8 mouse cellular contexts compared by ENCODE assay signal in the genomic region with DNA sequence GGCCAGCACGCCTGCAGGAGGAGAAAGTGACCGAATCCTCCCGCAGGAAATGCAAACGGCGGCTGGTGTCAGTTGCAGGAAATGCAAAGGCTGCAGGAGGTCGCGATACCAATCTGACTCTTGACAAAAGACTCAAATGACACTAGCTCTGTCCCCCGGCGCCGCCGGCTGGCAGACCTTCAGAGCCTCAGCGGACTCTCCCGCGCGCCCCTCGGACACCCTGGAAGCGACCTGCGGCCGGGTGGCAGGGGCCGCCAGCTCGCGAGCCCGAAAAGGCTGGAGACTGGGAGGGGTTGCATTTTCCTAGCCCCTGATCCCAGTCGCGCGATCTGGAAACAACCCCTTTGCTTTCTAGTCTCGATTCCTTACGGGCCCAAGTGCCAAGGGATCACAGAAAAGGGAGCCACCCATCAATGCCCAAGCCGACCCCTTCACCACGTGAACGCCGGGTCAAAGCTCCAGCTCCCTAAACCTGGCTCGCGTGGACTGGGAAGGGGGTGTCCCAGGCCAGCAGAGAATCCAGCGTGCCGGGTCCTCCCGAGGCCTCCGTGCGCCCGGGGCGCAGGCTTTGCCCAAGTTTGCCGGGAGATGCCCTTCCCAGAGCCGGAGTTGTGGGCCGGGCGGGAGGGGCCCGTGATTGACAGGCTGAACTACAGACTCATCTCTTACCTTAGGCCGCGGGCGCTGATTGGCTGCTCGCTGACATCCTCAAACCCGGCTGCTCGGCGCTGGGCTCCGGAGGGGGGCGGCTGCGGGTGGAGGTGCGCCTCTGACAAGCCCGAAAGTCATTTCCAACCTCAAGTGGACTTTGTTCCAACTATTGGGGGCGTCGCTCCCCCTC. TPM values are rescaled to one million over a fixed set of nuclear protein-coding genes. Genes with fewer than 3 reads are reported as not detected.
DNase-seq lines count a peak whose midpoint lies in the region; ATAC-seq and TF ChIP-seq lines count a peak whose summit lies in the region.

A gene (plus strand): TSS at position 764 of the 841 bp plus-strand sequence.

- no peak for TF ChIP-seq EP300 in liver, postnatal 0 days (IDR thresholded peaks at IDR 0.05; ENCODE audit: low read depth)

- H3K4me1 ChIP-seq in kidney, embryonic 15.5 days: peaks cover 39% of the 10 kb centered on the region
- peaks cover 22% of the 10 kb centered on the region for H3K4me1 ChIP-seq in forebrain, embryonic 16.5 days (replicated peaks; ENCODE audit: control insufficient read depth, insufficient read depth, low read length)
- peaks cover 5% of the 10 kb centered on the region; the same call in 1 of the 2 replicates for H3K4me1 ChIP-seq in liver, postnatal 0 days (ENCODE audit: insufficient read depth)

- peak within 1 kb of the TSS; percentile 29 for H3K4me3 ChIP-seq in kidney, embryonic 15.5 days (replicated peaks)
- H3K4me3 ChIP-seq in forebrain, embryonic 16.5 days (replicated peaks; ENCODE audit: low read length): peak within 1 kb of the TSS; percentile 40
- H3K4me3 ChIP-seq in liver, postnatal 0 days (ENCODE audit: low read depth, low read length): peak within 1 kb of the TSS; percentile 15; the same call in 1 of the 2 replicates

- no peaks in the 10 kb centered on the region for H3K36me3 ChIP-seq in kidney, embryonic 15.5 days
- no peaks in the 10 kb centered on the region for H3K36me3 ChIP-seq in forebrain, embryonic 16.5 days (ENCODE audit: control insufficient read depth, insufficient read depth)
- H3K36me3 ChIP-seq in liver, postnatal 0 days (replicated peaks; ENCODE audit: insufficient read depth, low read length): no peaks in the 10 kb centered on the region

- 0% methylated on average over 60 of the region's 60 CpGs for WGBS in kidney, embryonic 15.5 days
- WGBS in forebrain, embryonic 16.5 days: under 1% methylated on average over 59 of the region's 60 CpGs
- under 1% methylated on average over 60 of the region's 60 CpGs for WGBS in liver, postnatal 0 days (ENCODE audit: insufficient replicate concordance)

- peaks cover 98% of the 10 kb centered on the region for H3K27me3 ChIP-seq in kidney, embryonic 15.5 days
- H3K27me3 ChIP-seq in forebrain, embryonic 16.5 days (replicated peaks; ENCODE audit: control insufficient read depth, insufficient read depth, low read length): peaks cover 68% of the 10 kb centered on the region
- peaks cover 81% of the 10 kb centered on the region for H3K27me3 ChIP-seq in liver, postnatal 0 days (ENCODE audit: insufficient read depth, low read length)

- no peak for TF ChIP-seq CTCF in liver, postnatal 0 days (IDR thresholded peaks at IDR 0.05; ENCODE audit: low read depth)

- no peak for ATAC-seq in kidney, embryonic 15.5 days (replicated peaks; ENCODE audit: low FRiP score)
- ATAC-seq in forebrain, embryonic 16.5 days: peak; percentile 58; the same call in 1 of the 2 replicates
- no peak for ATAC-seq in liver, postnatal 0 days

- H3K4me2 ChIP-seq in kidney, embryonic 15.5 days: peak within 1 kb of the TSS; percentile 53
- peak within 1 kb of the TSS; percentile 61 for H3K4me2 ChIP-seq in forebrain, embryonic 16.5 days (ENCODE audit: low read length)
- no peak within 1 kb of the TSS; the same call in 1 of the 2 replicates for H3K4me2 ChIP-seq in liver, postnatal 0 days (ENCODE audit: low read depth, low read length)

- H3K27ac ChIP-seq in kidney, embryonic 15.5 days: no peak within 1 kb of the TSS
- no peak within 1 kb of the TSS for H3K27ac ChIP-seq in forebrain, embryonic 16.5 days (ENCODE audit: low read length)
- H3K27ac ChIP-seq in liver, postnatal 0 days (ENCODE audit: low read depth): no peak within 1 kb of the TSS

- no peak within 1 kb of the TSS for H3K9ac ChIP-seq in kidney, embryonic 15.5 days
- H3K9ac ChIP-seq in forebrain, embryonic 16.5 days (replicated peaks; ENCODE audit: low read depth, low read length): peak within 1 kb of the TSS; percentile 40; the same call in 1 of the 2 replicates
- no peak within 1 kb of the TSS for H3K9ac ChIP-seq in liver, postnatal 0 days (replicated peaks)

- no peaks in the 10 kb centered on the region for H3K9me3 ChIP-seq in kidney, embryonic 15.5 days (replicated peaks)
- H3K9me3 ChIP-seq in forebrain, embryonic 16.5 days (ENCODE audit: control insufficient read depth, low read length): no peaks in the 10 kb centered on the region
- no peaks in the 10 kb centered on the region for H3K9me3 ChIP-seq in liver, postnatal 0 days (ENCODE audit: low read length)

- DNase-seq in kidney, adult 18-20 months: no peak
- peak; percentile 45 for DNase-seq in cerebellum, adult 11-12 months
- DNase-seq in liver, postnatal 0 days: no peak
- peak; percentile 47 for DNase-seq in thymus, postnatal 25 days
- DNase-seq in spleen, postnatal 4 days (ENCODE audit: low spot score in 2 of 2): no peak
- no peak for DNase-seq in frontal cortex, postnatal 10 days (ENCODE audit: low spot score in 2 of 2)

RNA-seq across cellular contexts. Expression of the gene that starts here (rescaled TPM):
- polyA plus RNA-seq in kidney, embryonic 15.5 days (2015; fragmentation: Nextera tagmentation; extraction: Ambion mirVana): 0.19 and 0.21 TPM in 2 replicates
- polyA plus RNA-seq in forebrain, embryonic 16.5 days (2015; fragmentation: Nextera tagmentation; extraction: Ambion mirVana): 2.1 and 2.9 TPM in 2 replicates
- not detected in 2 replicates for polyA plus RNA-seq in liver, postnatal 0 days (2015; fragmentation: Nextera tagmentation; extraction: Ambion mirVana)

Comparison
In these comparisons a context has a peak if more than half of its experiments do, and no peak if none do; other contexts are left out.
1. DNase-seq: peak in cerebellum, adult 11-12 months (single experiment) and thymus, postnatal 25 days (single experiment); none in kidney, adult 18-20 months (single experiment), liver, postnatal 0 days (single experiment), spleen, postnatal 4 days (0 of 2) and frontal cortex, postnatal 10 days (0 of 2).
2. Peak in every context shown above with its lines, with median percentiles within 50 percentile points of each other: H3K4me3 ChIP-seq.